ENCODE assay signal across 8 mouse cellular contexts in genomic region chr17:51811086-51811868, GRCm38 (mm10). TPM values are rescaled to one million over a fixed set of nuclear protein-coding genes. Genes with fewer than 3 reads are reported as not detected.
DNase-seq lines count a peak whose midpoint lies in the region; ATAC-seq lines count a peak whose summit lies in the region.

No protein-coding gene starts in this region.

- peak overlapping the region; percentile 97 for H3K27ac ChIP-seq in embryonic facial prominence, embryonic 10.5 days (replicated peaks)
- peak overlapping the region in 1 of 2 experiments; percentile 93; a peak in 1 of 4 replicates for H3K27ac ChIP-seq in heart, embryonic 14.5 days (replicated peaks in 1 of 2; ENCODE audit: control insufficient read depth in 1 of 2, insufficient read depth in 1 of 2, low read depth in 2 of 2, low read length in 2 of 2)
- H3K27ac ChIP-seq in kidney, embryonic 16.5 days (ENCODE audit: low read length): no peak overlapping the region

- peaks cover 9% of the 10 kb centered on the region for H3K36me3 ChIP-seq in embryonic facial prominence, embryonic 10.5 days (replicated peaks)
- peaks cover 5% of the 10 kb centered on the region for H3K36me3 ChIP-seq in heart, embryonic 14.5 days (ENCODE audit: control insufficient read depth, insufficient read depth, low read length)
- no peaks in the 10 kb centered on the region for H3K36me3 ChIP-seq in kidney, embryonic 16.5 days (ENCODE audit: insufficient read depth, low read length)

- WGBS in embryonic facial prominence, embryonic 10.5 days: 5% methylated on average over 8 of the region's 8 CpGs
- WGBS in heart, embryonic 14.5 days: 3% methylated on average over 8 of the region's 8 CpGs
- 4% methylated on average over 8 of the region's 8 CpGs for WGBS in kidney, embryonic 16.5 days

- H3K9ac ChIP-seq in heart, embryonic 14.5 days (ENCODE audit: low read length): peak overlapping the region; percentile 89
- H3K9ac ChIP-seq in kidney, embryonic 16.5 days (replicated peaks; ENCODE audit: low read length): peak overlapping the region; percentile 82

- no peak for ATAC-seq in heart, embryonic 14.5 days (ENCODE audit: insufficient number of reproducible peaks, insufficient read depth, low FRiP score, low read depth)
- no peak for ATAC-seq in kidney, embryonic 16.5 days (ENCODE audit: low FRiP score, low TSS enrichment)
- ATAC-seq in megakaryocyte progenitor cell, adult 5-6 weeks (replicated peaks; ENCODE audit: poor library complexity): peak; percentile 42
- ATAC-seq in activated CD4-positive, CD25-positive, alpha-beta regulatory T cell, adult 4 months: no peak

- DNase-seq in B cell, adult 2 months: peak; percentile 39 to 46
- DNase-seq in R1 (ENCODE audit: low read depth, low spot score): peak; percentile 61
- peak; percentile 72 for DNase-seq in embryonic facial prominence, embryonic 10.5 days (ENCODE audit: low spot score)
- DNase-seq in testis, postnatal 10 days (ENCODE audit: low spot score): peak; percentile 69

- H3K4me2 ChIP-seq in heart, embryonic 14.5 days (ENCODE audit: low read length): peak overlapping the region; percentile 70
- H3K4me2 ChIP-seq in kidney, embryonic 16.5 days (replicated peaks; ENCODE audit: low read depth, low read length): peak overlapping the region; percentile 94

- no peaks in the 10 kb centered on the region for H3K9me3 ChIP-seq in embryonic facial prominence, embryonic 10.5 days
- H3K9me3 ChIP-seq in heart, embryonic 14.5 days (ENCODE audit: control insufficient read depth, low read length): no peaks in the 10 kb centered on the region
- no peaks in the 10 kb centered on the region for H3K9me3 ChIP-seq in kidney, embryonic 16.5 days (ENCODE audit: low read length)

- peaks cover 9% of the 10 kb centered on the region for H3K4me1 ChIP-seq in embryonic facial prominence, embryonic 10.5 days
- H3K4me1 ChIP-seq in heart, embryonic 14.5 days (ENCODE audit: control insufficient read depth in 2 of 2, insufficient read depth in 2 of 2, low read length in 2 of 2): peaks cover 2 to 15% of the 10 kb centered on the region in 2 experiments
- no peaks in the 10 kb centered on the region; the same call in 1 of the 2 replicates for H3K4me1 ChIP-seq in kidney, embryonic 16.5 days (ENCODE audit: insufficient read depth, low read length)

- H3K27me3 ChIP-seq in embryonic facial prominence, embryonic 10.5 days (replicated peaks; ENCODE audit: low read depth, poor library complexity, severe bottlenecking): peaks cover 7% of the 10 kb centered on the region; the same call in 1 of the 2 replicates
- H3K27me3 ChIP-seq in heart, embryonic 14.5 days (ENCODE audit: control insufficient read depth, insufficient read depth, low read length): no peaks in the 10 kb centered on the region
- H3K27me3 ChIP-seq in kidney, embryonic 16.5 days (ENCODE audit: insufficient read depth, low read length): peaks cover 4% of the 10 kb centered on the region; the same call in 1 of the 2 replicates

- H3K4me3 ChIP-seq in embryonic facial prominence, embryonic 10.5 days: peak overlapping the region; percentile 91
- peak overlapping the region; percentile 93 to 96; a peak in 3 of 4 replicates for H3K4me3 ChIP-seq in heart, embryonic 14.5 days (ENCODE audit: control insufficient read depth in 1 of 2, insufficient read depth in 1 of 2, low read depth in 1 of 2, low read length in 2 of 2)
- peak overlapping the region; percentile 85 for H3K4me3 ChIP-seq in kidney, embryonic 16.5 days (ENCODE audit: low read length)

RNA-seq across cellular contexts. Expression of gene Satb1, which starts 21.8 kb away (rescaled TPM):
- 16.3 TPM in 2 replicates for polyA plus RNA-seq in embryonic facial prominence, embryonic 10.5 days (2016; fragmentation: Nextera tagmentation; extraction: Ambion mirVana)
- polyA plus RNA-seq in heart, embryonic 14.5 days (2014; fragmentation: Nextera tagmentation; extraction: Ambion mirVana): 11.7 and 12.2 TPM in 2 replicates
- 6.7 and 7.5 TPM in 2 replicates for polyA plus RNA-seq in kidney, embryonic 16.5 days (2015; fragmentation: Nextera tagmentation; extraction: Ambion mirVana)
- total RNA-seq in megakaryocyte progenitor cell, adult 5-6 weeks (2015): 31.2 and 35.1 TPM in 2 replicates
- 21.8 and 22.1 TPM in 2 replicates for total RNA-seq in megakaryocyte progenitor cell, adult 5-6 weeks (2017)
- polyA plus RNA-seq in activated CD4-positive, CD25-positive, alpha-beta regulatory T cell, adult 4 months (2017; shearing (Covaris generic)): 10 to 100 TPM; 41.0 to 63.4 TPM
